Mouse (Mus musculus): ENCODE data around the gene Fibp. TPM values are rescaled to one million over a fixed set of nuclear protein-coding genes. Genes with fewer than 3 reads are reported as not detected.

The Fibp gene
- total RNA-seq, 2 experiments from 2014 or later = 106 to 118 TPM

Other genes starting within 250 kb of the Fibp start
- 10 to 100 TPM; 27.6 to 28.7 TPM for gene Pacs1, start 187.5 kb upstream of the Fibp start, total RNA-seq (2021)
- 100 to 1,000 TPM; 136 to 139 TPM for gene Sf3b2, start 165.2 kb upstream of the Fibp start, total RNA-seq (2021)
- 1 to 10 TPM; 7.4 to 9.3 TPM for gene Gal3st3, start 162.3 kb upstream of the Fibp start, total RNA-seq (2021)
- gene Catsper1, start 124.9 kb upstream of the Fibp start, total RNA-seq (2021) = not detected
- 1 to 10 TPM in 1 of 2 experiments, under 1 TPM in 1; 0.81 to 3.0 TPM for gene Cst6, start 111.0 kb upstream of the Fibp start, total RNA-seq (2021)
- 10 to 100 TPM; 35.0 to 37.3 TPM for gene Eif1ad, start 93.9 kb upstream of the Fibp start, total RNA-seq (2021)
- 100 to 1,000 TPM; 234 to 244 TPM for gene Banf1, start 93.4 kb upstream of the Fibp start, total RNA-seq (2021)
- gene Sart1, start 71.9 kb upstream of the Fibp start, total RNA-seq (2021) = 10 to 100 TPM; 52.6 to 54.1 TPM
- under 1 TPM; 0.45 to 0.48 TPM for gene Tsga10ip, start 58.1 kb upstream of the Fibp start, total RNA-seq (2021)
- 100 to 1,000 TPM; 231 to 246 TPM for gene Drap1, start 35.6 kb upstream of the Fibp start, total RNA-seq (2021)
- 10 to 100 TPM; 35.2 to 35.3 TPM for gene AI837181, start 35.5 kb upstream of the Fibp start, total RNA-seq (2021)
- not detected for gene Fosl1, start 13.1 kb upstream of the Fibp start, total RNA-seq (2021)
- 10 to 100 TPM; 13.5 to 13.9 TPM for gene Ccdc85b, start 2.7 kb upstream of the Fibp start, total RNA-seq (2021)
- under 1 TPM; 0.24 to 0.50 TPM for gene Ctsw, start 7.9 kb downstream of the Fibp start, total RNA-seq (2021)
- gene Efemp2, start 13.3 kb downstream of the Fibp start, total RNA-seq (2021) = 10 to 100 TPM; 36.7 to 37.8 TPM
- 10 to 100 TPM; 27.9 to 32.9 TPM for gene Mus81, start 27.8 kb downstream of the Fibp start, total RNA-seq (2021)
- gene Cfl1, start 29.8 kb downstream of the Fibp start, total RNA-seq (2021) = 100 to 1,000 TPM; 719 to 727 TPM
- 1 to 10 TPM; 1.5 to 2.1 TPM for gene 1700020D05Rik, start 43.2 kb downstream of the Fibp start, total RNA-seq (2021)
- 1 to 10 TPM; 7.8 to 7.9 TPM for gene Snx32, start 49.9 kb downstream of the Fibp start, total RNA-seq (2021)
- not detected for gene Ovol1, start 100.0 kb downstream of the Fibp start, total RNA-seq (2021)
- gene Ap5b1, start 107.4 kb downstream of the Fibp start, total RNA-seq (2021) = 1 to 10 TPM; 3.8 to 4.6 TPM
- 10 to 100 TPM; 92.4 to 94.5 TPM for gene Rnaseh2c, start 141.3 kb downstream of the Fibp start, total RNA-seq (2021)
- gene Kat5, start 149.6 kb downstream of the Fibp start, total RNA-seq (2021) = 10 to 100 TPM; 38.3 to 49.2 TPM
- gene Rela, start 176.9 kb downstream of the Fibp start, total RNA-seq (2021) = 10 to 100 TPM; 33.0 to 38.6 TPM
- gene Sipa1, start 203.1 kb downstream of the Fibp start, total RNA-seq (2021) = 10 to 100 TPM; 40.2 to 42.2 TPM
- gene Map3k11, start 228.1 kb downstream of the Fibp start, total RNA-seq (2021) = 10 to 100 TPM; 39.8 to 40.0 TPM
- gene Pcnx3, start 228.3 kb downstream of the Fibp start, total RNA-seq (2021) = 10 to 100 TPM; 42.5 to 42.7 TPM
- gene Kcnk7, start 243.8 kb downstream of the Fibp start, total RNA-seq (2021) = not detected